Mouse (Mus musculus) ES-Bruce4 (cell line): ENCODE measurements around the gene Slc15a3.

Experiments used
- CTCF ChIP-seq: IDR thresholded peaks from one replicate; pipeline ENCODE4 v1.8.1; 2011; ENCODE audit warnings: low read depth, low read length
- POLR2A ChIP-seq: IDR thresholded peaks from one replicate; pipeline ENCODE4 v1.8.1; 2011; ENCODE audit warnings: low read length; ENCODE audit not compliant: insufficient read depth

GRCm38 (mm10) chr19:10870676-10871075, 31.1 kb downstream of the Slc15a3 start:
- TF ChIP-seq CTCF (no peak), POLR2A (no peak)
